Mouse (Mus musculus) frontal cortex, postnatal 10 days (tissue): ENCODE data around the gene Ttc24.

Source experiments
- DNase-seq, 2 experiments: peaks; one replicate each; pipeline ENCODE4 v3.0.0; 2022; ENCODE audit warnings: low spot score in 2 of 2, mixed read lengths in 1 of 2

The Ttc24 gene

GRCm38 (mm10) chr3:88022322-88023191 is 55.5 kb downstream of the Ttc24 start:
- peak; percentile 48 to 64 for DNase-seq
